Mouse (Mus musculus) gastrocnemius, adult 18-20 months (tissue): Measurements from ENCODE around the gene Mtx1. TPM values are rescaled to one million over a fixed set of nuclear protein-coding genes. Genes with fewer than 3 reads are reported as not detected.

ENCODE experiments used
- DNase-seq: peaks from one replicate; pipeline ENCODE4 v3.0.0; 2021; ENCODE audit warnings: low spot score
- total RNA-seq, 2 experiments: library from RNA; stranded (reverse); gene quantifications; 2 replicates each; pipeline ENCODE4 v1.2.3; 2021

The Mtx1 gene
- total RNA-seq, 2 experiments from 2014 or later = 45.4 to 46.7 TPM

- no peak for DNase-seq
Observed at GRCm38 (mm10) chr3:89214681-89215411, 12.0 kb downstream of the Mtx1 start, which contains the start of gene Thbs3. TSS of gene Thbs3 (plus strand) at chr3:89215180.

GRCm38 (mm10) chr3:89213803-89214530 is 12.9 kb downstream of the Mtx1 start:
- DNase-seq = peak; percentile 95

- DNase-seq = no peak
Observed at GRCm38 (mm10) chr3:89210731-89211130, 16.2 kb downstream of the Mtx1 start.

- no peak for DNase-seq
Observed at GRCm38 (mm10) chr3:89210162-89210561, 16.7 kb downstream of the Mtx1 start.

- no peak for DNase-seq
Observed at GRCm38 (mm10) chr3:89209731-89210130, 17.2 kb downstream of the Mtx1 start.

- DNase-seq = no peak
Observed at GRCm38 (mm10) chr3:89208736-89209135, 18.2 kb downstream of the Mtx1 start.

GRCm38 (mm10) chr3:89208075-89208657 is 18.7 kb downstream of the Mtx1 start:
- DNase-seq = no peak

GRCm38 (mm10) chr3:89206695-89207094 is 20.2 kb downstream of the Mtx1 start:
- DNase-seq = no peak

GRCm38 (mm10) chr3:89206079-89206478 is 20.8 kb downstream of the Mtx1 start:
- DNase-seq = no peak

- DNase-seq = no peak
Observed at GRCm38 (mm10) chr3:89203142-89203514, 23.8 kb downstream of the Mtx1 start.

GRCm38 (mm10) chr3:89202253-89203141 is 24.4 kb downstream of the Mtx1 start, which contains the start of gene Gba:
TSS of gene Gba (plus strand) at chr3:89202928.
- peak; percentile 88 for DNase-seq

GRCm38 (mm10) chr3:89199839-89200238 is 27.0 kb downstream of the Mtx1 start:
- DNase-seq = no peak

GRCm38 (mm10) chr3:89195979-89196877 is 30.7 kb downstream of the Mtx1 start:
- DNase-seq = peak; percentile 85

- no peak for DNase-seq
Observed at GRCm38 (mm10) chr3:89193853-89194252, 33.0 kb downstream of the Mtx1 start.

- DNase-seq = no peak
Observed at GRCm38 (mm10) chr3:89193351-89193750, 33.5 kb downstream of the Mtx1 start.

- no peak for DNase-seq
Observed at GRCm38 (mm10) chr3:89190436-89190835, 36.5 kb downstream of the Mtx1 start.

- DNase-seq = no peak
Observed at GRCm38 (mm10) chr3:89188478-89188875, 38.4 kb downstream of the Mtx1 start.

- DNase-seq = no peak
Observed at GRCm38 (mm10) chr3:89187690-89188477, 39.0 kb downstream of the Mtx1 start.

- DNase-seq = no peak
Observed at GRCm38 (mm10) chr3:89187197-89187596, 39.7 kb downstream of the Mtx1 start.

GRCm38 (mm10) chr3:89183959-89184315 is 43.0 kb downstream of the Mtx1 start:
- DNase-seq = no peak
